Mouse (Mus musculus) hindbrain, embryonic 14.5 days (tissue): ENCODE results near the gene Retreg3. TPM values are rescaled to one million over a fixed set of nuclear protein-coding genes. Genes with fewer than 3 reads are reported as not detected.
A peak's percentile ranks its signal among the peaks of the same experiment; 100 is the strongest.

ENCODE experiments used
- ATAC-seq: fragments of 200-750 bp; cut with Nextera tagmentation; 2 replicates; pipeline ENCODE4 v1.8.0; 2017; ENCODE audit warnings: moderate number of reproducible peaks, mild to moderate bottlenecking, moderate TSS enrichment, moderate library complexity; ENCODE audit not compliant: low FRiP score
- DNase-seq: peaks from one replicate; pipeline ENCODE4 v3.0.0-alpha.2; 2015; ENCODE audit warnings: low spot score
- H3K27ac ChIP-seq: fragments of 300-500 bp; sonication (generic); 2 replicates; pipeline ENCODE4 v1.5.1; 2014; ENCODE audit warnings: mild to moderate bottlenecking, moderate library complexity
- H3K27me3 ChIP-seq: fragments of 300-500 bp; sonication (generic); 2 replicates; pipeline ENCODE4 v1.6.1; 2014; ENCODE audit warnings: mild to moderate bottlenecking, low read length, mixed read lengths; ENCODE audit not compliant: control insufficient read depth, insufficient read depth
- H3K36me3 ChIP-seq: fragments of 300-500 bp; sonication (generic); replicated peaks from 2 replicates; pipeline ENCODE4 v1.6.1; 2014; ENCODE audit not compliant: control insufficient read depth, insufficient read depth
- H3K4me1 ChIP-seq: fragments of 300-500 bp; sonication (generic); replicated peaks from 2 replicates; pipeline ENCODE4 v1.6.1; 2014; ENCODE audit warnings: antibody characterized with exemption, low read length, mixed read lengths; ENCODE audit not compliant: control insufficient read depth, insufficient read depth
- H3K4me2 ChIP-seq: fragments of 300-500 bp; sonication (generic); replicated peaks from 2 replicates; pipeline ENCODE4 v1.6.1; 2014; ENCODE audit warnings: mild to moderate bottlenecking, moderate library complexity
- H3K4me3 ChIP-seq: fragments of 300-500 bp; sonication (generic); replicated peaks from 2 replicates; pipeline ENCODE4 v1.5.1; 2014; ENCODE audit warnings: mild to moderate bottlenecking, low read length
- H3K9ac ChIP-seq: fragments of 300-500 bp; sonication (generic); 2 replicates; pipeline ENCODE4 v1.6.1; 2014
- H3K9me3 ChIP-seq: fragments of 300-500 bp; sonication (generic); 2 replicates; pipeline ENCODE4 v1.6.1; 2016; ENCODE audit warnings: low read length; ENCODE audit not compliant: control insufficient read depth
- WGBS: fragments of 180-500 bp; shearing (Covaris S2); extraction: QIAGEN DNeasy Blood & Tissue Kit; methylation state at CpG from one replicate; pipeline ENCODE4 v1.1.7; 2014; 5-methylcytosine and 5-hydroxymethylcytosine counted together
- polyA plus RNA-seq: library from polyadenylated mRNA; unstranded; fragments of >200 nt; fragmentation: Nextera tagmentation; extraction: Ambion mirVana; gene quantifications from 2 replicates; pipeline ENCODE4 v1.2.1, GENCODE M21; 2014

Gene Retreg3
- polyA plus RNA-seq, 1 experiment from 2014 or later = 13.0 TPM

DNA sequence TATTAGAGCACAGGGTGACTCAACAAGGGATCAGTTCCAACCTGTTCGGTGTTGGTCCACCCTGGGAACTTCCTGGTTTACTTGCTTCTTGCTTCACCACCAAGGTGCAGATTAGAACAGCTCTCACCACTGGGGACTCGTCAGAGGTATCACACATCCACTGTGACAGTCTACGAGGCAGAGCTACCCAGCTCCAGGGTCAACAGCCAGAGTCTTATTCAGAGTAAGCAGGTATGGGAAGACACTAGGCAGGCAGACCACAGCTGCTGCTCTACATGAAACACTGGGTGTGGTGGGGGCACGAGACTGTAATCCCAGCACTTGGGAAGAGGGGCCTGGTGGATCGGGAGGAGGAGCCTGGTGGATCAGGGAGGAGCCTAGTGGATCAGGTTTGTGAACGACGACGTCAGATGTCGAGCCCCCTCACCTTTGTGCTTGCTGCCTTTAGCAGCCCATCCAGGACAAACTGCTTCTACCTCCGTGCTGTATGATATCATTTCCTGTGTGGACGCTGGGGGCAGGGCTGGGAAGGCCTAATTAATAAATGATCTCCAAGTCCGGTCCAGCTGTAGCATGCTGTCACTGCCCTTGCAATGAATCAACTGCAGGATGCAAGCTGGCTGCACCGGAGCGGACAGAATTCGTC, 19.0 kb upstream of the Retreg3 start:
- ATAC-seq = peak; percentile 59; the same call in 1 of the 2 replicates

DNA sequence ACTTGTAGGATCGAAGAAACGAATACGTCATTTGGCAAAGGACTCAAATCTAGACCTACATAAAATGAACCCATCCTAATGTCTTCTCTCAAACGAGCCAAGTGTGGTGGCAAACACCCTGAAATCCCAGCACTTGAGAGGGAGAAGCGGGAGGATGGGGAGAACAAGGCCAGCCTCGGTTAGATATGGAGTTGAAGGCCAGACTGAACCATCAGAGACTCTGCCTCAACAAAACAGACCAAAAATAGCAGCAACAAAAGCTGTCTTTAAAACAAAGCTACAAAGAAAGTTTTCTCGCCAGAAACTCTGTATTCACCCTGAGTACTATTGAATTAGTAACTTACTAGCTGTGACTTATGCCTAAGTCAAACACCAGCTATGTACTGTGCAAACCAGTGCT, 17.3 kb upstream of the Retreg3 start:
- no peak for ATAC-seq
- Histone ChIP-seq H3K4me2 (no peak overlapping the region), H3K36me3 (no peaks in the 10 kb centered on the region), H3K27me3 (no peaks in the 10 kb centered on the region), H3K27ac (no peak overlapping the region), H3K4me1 (no peaks in the 10 kb centered on the region), H3K4me3 (no peak overlapping the region), H3K9ac (no peak overlapping the region), H3K9me3 (no peaks in the 10 kb centered on the region)
- DNase-seq = no peak
- 79% methylated on average over 7 of the region's 7 CpGs for WGBS

More for the DNA sequence above, 19.0 kb upstream of the Retreg3 start:
- peak overlapping the region; percentile 48 for H3K27ac ChIP-seq
- WGBS = 21% methylated on average over 15 of the region's 15 CpGs
- 0 out of 2 replicates have a peak overlapping the region, but pooled peaks have one; percentile 28 for H3K9ac ChIP-seq
- H3K9me3 ChIP-seq = no peaks in the 10 kb centered on the region
- H3K4me1 ChIP-seq = peaks cover 3% of the 10 kb centered on the region; the same call in 1 of the 2 replicates
- no peaks in the 10 kb centered on the region for H3K27me3 ChIP-seq
- peak overlapping the region; percentile 40 for H3K4me2 ChIP-seq
- DNase-seq = no peak
- no peaks in the 10 kb centered on the region for H3K36me3 ChIP-seq
- H3K4me3 ChIP-seq = no peak overlapping the region; the same call in 1 of the 2 replicates

- Histone ChIP-seq H3K27me3 (no peaks in the 10 kb centered on the region), H3K9ac (no peak overlapping the region), H3K36me3 (no peaks in the 10 kb centered on the region), H3K4me2 (no peak overlapping the region), H3K4me1 (no peaks in the 10 kb centered on the region), H3K4me3 (no peak overlapping the region), H3K9me3 (no peaks in the 10 kb centered on the region), H3K27ac (no peak overlapping the region)
- ATAC-seq (no peak), DNase-seq (no peak)
- 81% methylated on average over 13 of the region's 13 CpGs for WGBS
Measured at GRCm38 (mm10) chr11:101134217-101134865, 14.6 kb upstream of the Retreg3 start.

DNA sequence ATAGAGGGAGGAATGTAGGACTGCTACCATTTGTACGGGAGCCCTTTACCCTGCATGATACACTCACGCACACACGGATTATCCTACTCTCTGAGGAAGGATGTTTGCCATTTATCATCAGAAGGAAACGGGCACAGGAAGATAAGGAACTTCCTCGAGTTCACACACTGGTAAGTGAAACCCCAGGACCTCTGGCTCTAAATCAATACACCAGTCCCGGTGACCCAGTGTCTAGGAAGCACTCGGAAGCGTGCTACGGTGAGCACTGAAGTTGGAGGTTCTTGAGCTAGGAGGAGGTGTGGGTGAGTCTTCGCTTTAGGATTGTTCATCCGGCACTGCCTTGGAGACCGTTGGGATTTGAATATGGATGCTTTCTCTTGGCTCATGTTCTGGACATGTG, 13.3 kb upstream of the Retreg3 start:
- Histone ChIP-seq H3K4me2 (no peak overlapping the region), H3K27me3 (no peaks in the 10 kb centered on the region), H3K9ac (no peak overlapping the region), H3K36me3 (no peaks in the 10 kb centered on the region), H3K9me3 (no peaks in the 10 kb centered on the region), H3K4me1 (no peaks in the 10 kb centered on the region), H3K4me3 (no peak overlapping the region), H3K27ac (no peak overlapping the region)
- ATAC-seq = no peak
- WGBS = 85% methylated on average over 12 of the region's 12 CpGs
- no peak for DNase-seq

- DNase-seq (no peak), ATAC-seq (no peak)
- Histone ChIP-seq H3K4me2 (no peak overlapping the region), H3K9me3 (no peaks in the 10 kb centered on the region), H3K4me3 (no peak overlapping the region), H3K27ac (no peak overlapping the region), H3K27me3 (no peaks in the 10 kb centered on the region), H3K36me3 (peaks cover 3% of the 10 kb centered on the region), H3K9ac (no peak overlapping the region), H3K4me1 (no peaks in the 10 kb centered on the region)
- WGBS = 92% methylated on average over 6 of the region's 6 CpGs
Measured at GRCm38 (mm10) chr11:101131701-101132100, 12.0 kb upstream of the Retreg3 start.

GRCm38 (mm10) chr11:101131187-101131586, 11.5 kb upstream of the Retreg3 start:
- ATAC-seq (no peak), DNase-seq (no peak)
- H3K9me3 ChIP-seq = no peaks in the 10 kb centered on the region
- no peak overlapping the region for H3K4me3 ChIP-seq
- H3K4me1 ChIP-seq = no peaks in the 10 kb centered on the region
- H3K4me2 ChIP-seq = no peak overlapping the region
- WGBS = 91% methylated on average over 2 of the region's 2 CpGs
- H3K27me3 ChIP-seq = no peaks in the 10 kb centered on the region
- no peak overlapping the region for H3K27ac ChIP-seq
- H3K36me3 ChIP-seq = peaks cover 8% of the 10 kb centered on the region
- no peak overlapping the region for H3K9ac ChIP-seq

- DNase-seq = no peak
- Histone ChIP-seq H3K4me3 (no peak overlapping the region), H3K36me3 (peaks cover 17% of the 10 kb centered on the region), H3K9me3 (no peaks in the 10 kb centered on the region), H3K27ac (no peak overlapping the region), H3K4me1 (no peaks in the 10 kb centered on the region), H3K27me3 (no peaks in the 10 kb centered on the region), H3K9ac (no peak overlapping the region), H3K4me2 (no peak overlapping the region)
- 52% methylated on average over 18 of the region's 18 CpGs for WGBS
- no peak for ATAC-seq
Measured at GRCm38 (mm10) chr11:101130056-101130756, 10.5 kb upstream of the Retreg3 start.

DNA sequence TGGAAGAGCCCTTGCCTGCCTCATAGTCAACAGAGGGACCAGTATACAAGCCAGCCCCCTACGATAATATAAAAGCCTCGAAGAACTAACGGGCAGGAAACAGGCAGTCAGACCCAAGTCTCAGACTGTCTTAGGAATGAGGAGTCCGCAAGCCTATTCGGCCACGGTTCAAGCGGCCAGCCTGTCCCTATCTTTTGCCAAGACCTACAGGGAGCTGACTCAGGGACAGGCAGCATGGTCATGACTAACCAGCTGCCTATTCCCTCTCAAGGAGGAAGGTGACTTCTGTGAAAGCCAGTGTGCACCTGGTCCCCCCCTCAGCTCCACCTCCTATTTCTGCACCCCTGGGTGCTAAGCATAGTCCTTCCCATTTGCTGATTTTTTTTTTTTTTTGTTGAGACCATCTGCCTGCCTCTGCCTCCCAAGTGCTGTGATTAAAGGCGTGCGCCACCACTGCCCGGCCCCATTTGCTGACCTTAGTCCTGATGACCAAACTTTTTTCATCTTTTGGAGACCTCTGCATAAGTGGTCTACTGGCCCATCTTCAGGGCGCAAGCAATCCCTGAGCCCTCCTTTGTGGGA, 9.4 kb upstream of the Retreg3 start:
- 79% methylated on average over 11 of the region's 11 CpGs for WGBS
- H3K27me3 ChIP-seq = no peaks in the 10 kb centered on the region
- H3K9ac ChIP-seq = no peak overlapping the region
- ATAC-seq (no peak), DNase-seq (no peak)
- no peaks in the 10 kb centered on the region for H3K9me3 ChIP-seq
- H3K27ac ChIP-seq = no peak overlapping the region
- no peak overlapping the region for H3K4me2 ChIP-seq
- peaks cover 20% of the 10 kb centered on the region for H3K36me3 ChIP-seq
- H3K4me1 ChIP-seq = no peaks in the 10 kb centered on the region
- H3K4me3 ChIP-seq = no peak overlapping the region

- Histone ChIP-seq H3K27me3 (no peaks in the 10 kb centered on the region), H3K9me3 (no peaks in the 10 kb centered on the region), H3K9ac (no peak overlapping the region), H3K4me2 (no peak overlapping the region), H3K4me3 (no peak overlapping the region), H3K4me1 (no peaks in the 10 kb centered on the region), H3K36me3 (peaks cover 37% of the 10 kb centered on the region), H3K27ac (no peak overlapping the region)
- no peak for ATAC-seq
- 58% methylated on average over 1 of the region's 1 CpGs for WGBS
- DNase-seq = no peak
Measured at GRCm38 (mm10) chr11:101127075-101127474, 7.4 kb upstream of the Retreg3 start.
